Mouse (Mus musculus) small intestine, adult 2 months (tissue): ENCODE results near the gene Scd4. TPM values are rescaled to one million over a fixed set of nuclear protein-coding genes. Genes with fewer than 3 reads are reported as not detected.

Experiments used
- H3K27ac ChIP-seq: fragments of 200-500 bp; 2 replicates; pipeline ENCODE4 v1.5.1; 2012; ENCODE audit warnings: low read depth, low read length, control low read depth, inconsistent platforms; ENCODE audit not compliant: insufficient read depth
- H3K27me3 ChIP-seq: fragments of 200-500 bp; 2 replicates; pipeline ENCODE4 v1.6.1; 2012; ENCODE audit warnings: mild to moderate bottlenecking, moderate library complexity, low read length, inconsistent platforms; ENCODE audit not compliant: control insufficient read depth, insufficient read depth
- H3K36me3 ChIP-seq: fragments of 200-500 bp; 2 replicates; pipeline ENCODE4 v1.6.1; 2012; ENCODE audit warnings: mild to moderate bottlenecking, low read length, control low read depth, inconsistent platforms; ENCODE audit not compliant: control insufficient read depth, insufficient read depth
- H3K4me1 ChIP-seq: fragments of 200-500 bp; 2 replicates; pipeline ENCODE4 v1.6.1; 2012; ENCODE audit warnings: low read length, inconsistent platforms, mixed read lengths; ENCODE audit not compliant: control insufficient read depth, insufficient read depth, insufficient read length
- H3K4me3 ChIP-seq: fragments of 200-500 bp; 2 replicates; pipeline ENCODE4 v1.5.1; 2012; ENCODE audit warnings: low read depth, mild to moderate bottlenecking, control low read depth, inconsistent platforms, low read length, moderate library complexity
- CTCF ChIP-seq: fragments of 200-500 bp; IDR thresholded peaks from 2 replicates; pipeline ENCODE4 v1.5.1; 2012; ENCODE audit warnings: low read depth, mild to moderate bottlenecking, control low read depth, inconsistent platforms, low read length, moderate library complexity, mixed read lengths; ENCODE audit not compliant: insufficient replicate concordance, insufficient read length; ENCODE audit errors: extremely low read depth
- POLR2A ChIP-seq: fragments of 200-500 bp; IDR thresholded peaks from 2 replicates; pipeline ENCODE4 v1.6.1; 2012; ENCODE audit warnings: low read depth, mild to moderate bottlenecking, control low read depth, inconsistent platforms, low read length, moderate library complexity
- WGBS: fragments of 180-500 bp; shearing (Covaris S2); methylation state at CpG from one replicate; pipeline ENCODE4 v1.1.7; 2018; 5-methylcytosine and 5-hydroxymethylcytosine counted together
- polyA plus RNA-seq: library from polyadenylated mRNA; depleted of rRNA; stranded (reverse); fragments of >200 nt; gene quantifications from 2 replicates; pipeline ENCODE4 v1.2.3, GENCODE M21; 2012

Scd4 gene
- polyA plus RNA-seq, 1 experiment = 0.22 TPM

- TF ChIP-seq CTCF (no peak), POLR2A (no peak)
- peaks cover 70% of the 10 kb centered on the region for H3K36me3 ChIP-seq
- no peak overlapping the region for H3K27ac ChIP-seq
- 63% methylated on average over 9 of the region's 9 CpGs for WGBS
- no peaks in the 10 kb centered on the region for H3K27me3 ChIP-seq
- no peak overlapping the region for H3K4me3 ChIP-seq
- peaks cover 12% of the 10 kb centered on the region for H3K4me1 ChIP-seq
These were observed 31.1 kb upstream of the Scd4 start for GRCm38 (mm10) chr19:44301671-44302305.

- Histone ChIP-seq H3K4me1 (peaks cover 7% of the 10 kb centered on the region), H3K4me3 (no peak overlapping the region), H3K27me3 (no peaks in the 10 kb centered on the region), H3K27ac (no peak overlapping the region), H3K36me3 (peaks cover 68% of the 10 kb centered on the region)
- WGBS = 84% methylated on average over 11 of the region's 11 CpGs
- TF ChIP-seq POLR2A = no peak
- no peak for TF ChIP-seq CTCF
These were observed 30.0 kb upstream of the Scd4 start for GRCm38 (mm10) chr19:44302901-44303300.

- H3K27me3 ChIP-seq = no peaks in the 10 kb centered on the region
- peaks cover 6% of the 10 kb centered on the region; the same call in 1 of the 2 replicates for H3K4me1 ChIP-seq
- no peak overlapping the region for H3K27ac ChIP-seq
- TF ChIP-seq POLR2A (no peak), CTCF (no peak)
- 79% methylated on average over 8 of the region's 8 CpGs for WGBS
- peaks cover 66% of the 10 kb centered on the region for H3K36me3 ChIP-seq
- no peak overlapping the region for H3K4me3 ChIP-seq
These were observed 29.4 kb upstream of the Scd4 start for GRCm38 (mm10) chr19:44303502-44303901.

GRCm38 (mm10) chr19:44304419-44304818 is 28.5 kb upstream of the Scd4 start:
- H3K4me1 ChIP-seq = no peaks in the 10 kb centered on the region
- peaks cover 57% of the 10 kb centered on the region for H3K36me3 ChIP-seq
- H3K4me3 ChIP-seq = no peak overlapping the region
- no peaks in the 10 kb centered on the region for H3K27me3 ChIP-seq
- 86% methylated on average over 10 of the region's 10 CpGs for WGBS
- no peak overlapping the region for H3K27ac ChIP-seq
- TF ChIP-seq CTCF (no peak), POLR2A (no peak)

GRCm38 (mm10) chr19:44304851-44305510 is 27.9 kb upstream of the Scd4 start:
- H3K36me3 ChIP-seq = peaks cover 53% of the 10 kb centered on the region
- H3K4me1 ChIP-seq = no peaks in the 10 kb centered on the region
- 88% methylated on average over 16 of the region's 16 CpGs for WGBS
- TF ChIP-seq CTCF = no peak
- TF ChIP-seq POLR2A = no peak
- no peak overlapping the region for H3K4me3 ChIP-seq
- no peak overlapping the region for H3K27ac ChIP-seq
- no peaks in the 10 kb centered on the region for H3K27me3 ChIP-seq

- no peak for TF ChIP-seq POLR2A
- Histone ChIP-seq H3K27me3 (no peaks in the 10 kb centered on the region), H3K36me3 (peaks cover 47% of the 10 kb centered on the region), H3K4me3 (no peak overlapping the region), H3K27ac (no peak overlapping the region), H3K4me1 (no peaks in the 10 kb centered on the region)
- WGBS = 90% methylated on average over 15 of the region's 15 CpGs
These were observed 27.2 kb upstream of the Scd4 start for GRCm38 (mm10) chr19:44305701-44306100.

GRCm38 (mm10) chr19:44306171-44306570 is 26.7 kb upstream of the Scd4 start:
- no peaks in the 10 kb centered on the region for H3K4me1 ChIP-seq
- H3K27ac ChIP-seq = no peak overlapping the region
- H3K36me3 ChIP-seq = peaks cover 42% of the 10 kb centered on the region
- H3K27me3 ChIP-seq = no peaks in the 10 kb centered on the region
- TF ChIP-seq CTCF (no peak), POLR2A (no peak)
- WGBS = 78% methylated on average over 7 of the region's 7 CpGs
- H3K4me3 ChIP-seq = no peak overlapping the region
